ENCODE assay signal across 16 mouse cellular contexts in the genomic region with DNA sequence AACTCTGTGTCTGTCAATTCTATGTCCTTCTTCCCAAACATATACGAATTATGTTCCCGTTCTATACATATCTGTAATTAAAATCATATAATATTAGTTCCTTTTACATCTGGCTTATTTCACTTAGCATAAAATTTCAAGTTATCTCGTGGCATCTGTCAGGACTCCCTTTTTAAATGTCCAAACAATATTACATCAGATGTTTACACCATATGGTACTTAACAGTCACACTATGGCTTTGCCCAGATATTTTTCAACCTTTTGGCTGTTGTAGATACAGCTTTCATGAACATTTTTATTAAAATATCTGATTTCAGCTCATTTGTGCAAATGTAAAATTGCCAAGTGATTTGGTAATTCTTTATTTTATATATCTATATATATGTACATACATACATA.
"Had no signal": no experiment of that assay in that cellular context is flagged by ENCODE, and none has a peak within 500 bp of the region (broad histone marks: within the 10 kb centered on the region; RNA-seq: fewer than 3 reads in every experiment).

No protein-coding gene starts in this region.

- H3K9me3 ChIP-seq: neural tube, embryonic 13.5 days; neural tube, embryonic 15.5 days; stomach, embryonic 15.5 days had no signal

- H3K9ac ChIP-seq: neural tube, embryonic 13.5 days; neural tube, embryonic 15.5 days; stomach, embryonic 15.5 days had no signal

- H3K4me3 ChIP-seq: neural tube, embryonic 13.5 days; neural tube, embryonic 15.5 days; stomach, embryonic 15.5 days had no signal

- H3K4me2 ChIP-seq: neural tube, embryonic 13.5 days; neural tube, embryonic 15.5 days; stomach, embryonic 15.5 days had no signal

- DNase-seq: retina, postnatal 1 day; right cerebral cortex, adult 18-20 months; right cerebral cortex, postnatal 14 days; right cerebral cortex, postnatal 25 days; right cerebral cortex, postnatal 4 days; spleen, adult 18-20 months; thymus, adult 18-20 months; thymus, adult 2 months; thymus, postnatal 14 days; thymus, postnatal 25 days; thymus, postnatal 36 days; thymus, postnatal 4 days had no signal

- H3K27me3 ChIP-seq: neural tube, embryonic 13.5 days; neural tube, embryonic 15.5 days; stomach, embryonic 15.5 days had no signal

- H3K4me1 ChIP-seq: neural tube, embryonic 13.5 days; neural tube, embryonic 15.5 days; stomach, embryonic 15.5 days had no signal

- H3K27ac ChIP-seq: neural tube, embryonic 13.5 days; neural tube, embryonic 15.5 days; stomach, embryonic 15.5 days; stomach, postnatal 0 days had no signal

- H3K36me3 ChIP-seq: neural tube, embryonic 13.5 days; neural tube, embryonic 15.5 days; stomach, embryonic 15.5 days had no signal
